Comparison of ENCODE assay signal across 25 mouse cellular contexts in the genomic region with DNA sequence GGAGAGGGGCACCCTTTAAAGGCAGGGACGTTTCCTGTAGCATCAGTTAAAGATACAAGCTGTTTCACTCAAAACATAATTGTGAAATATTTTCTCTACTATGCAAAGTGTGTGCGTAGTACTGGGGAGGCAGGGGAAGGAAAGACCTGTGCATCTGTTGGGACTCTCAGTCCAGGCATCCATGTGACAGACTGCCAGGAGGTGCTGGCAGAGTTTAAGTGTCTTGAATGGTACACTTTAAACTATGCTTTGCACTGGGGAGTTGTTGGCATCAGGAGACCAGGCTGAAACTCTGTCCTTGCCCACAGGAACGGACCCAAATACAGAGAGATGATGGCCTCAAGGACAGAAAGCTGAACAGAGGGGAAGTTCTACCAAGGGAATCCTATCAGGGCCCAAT.
DNase-seq lines count a peak whose midpoint lies in the region; ATAC-seq and TF ChIP-seq lines count a peak whose summit lies in the region.
"Had no signal": no experiment of that assay in that cellular context is flagged by ENCODE, and none has a peak within 500 bp of the region (broad histone marks: within the 10 kb centered on the region; RNA-seq: fewer than 3 reads in every experiment).

No protein-coding gene starts in this region.

- H3K36me3 ChIP-seq in heart, postnatal 0 days (replicated peaks; ENCODE audit: control insufficient read depth, insufficient read depth, low read length): no peaks in the 10 kb centered on the region
- H3K36me3 ChIP-seq in liver, embryonic 12.5 days: peaks cover 3% of the 10 kb centered on the region; the same call in 1 of the 2 replicates
- H3K36me3 ChIP-seq: embryonic facial prominence, embryonic 12.5 days; embryonic facial prominence, embryonic 15.5 days; heart, embryonic 15.5 days; hindbrain, embryonic 13.5 days had no signal

- no peaks in the 10 kb centered on the region for H3K9me3 ChIP-seq in heart, postnatal 0 days (replicated peaks; ENCODE audit: control insufficient read depth, low read length)
- no peaks in the 10 kb centered on the region for H3K9me3 ChIP-seq in liver, embryonic 12.5 days (replicated peaks)
- H3K9me3 ChIP-seq: embryonic facial prominence, embryonic 12.5 days; embryonic facial prominence, embryonic 15.5 days; forebrain, embryonic 12.5 days; heart, embryonic 12.5 days; heart, embryonic 15.5 days; hindbrain, embryonic 10.5 days; hindbrain, embryonic 13.5 days; intestine, embryonic 15.5 days; kidney, embryonic 15.5 days had no signal

- WGBS in heart, postnatal 0 days: 62% methylated on average over 3 of the region's 3 CpGs
- WGBS in liver, embryonic 12.5 days (ENCODE audit: insufficient replicate concordance): 78% methylated on average over 3 of the region's 3 CpGs

- peak overlapping the region; percentile 3; the same call in 1 of the 2 replicates for H3K27ac ChIP-seq in heart, postnatal 0 days (ENCODE audit: low read depth)
- no peak overlapping the region for H3K27ac ChIP-seq in liver, embryonic 12.5 days
- H3K27ac ChIP-seq: embryonic facial prominence, embryonic 12.5 days; embryonic facial prominence, embryonic 15.5 days; forebrain, embryonic 12.5 days; heart, embryonic 15.5 days; hindbrain, embryonic 10.5 days; hindbrain, embryonic 13.5 days; intestine, embryonic 15.5 days; kidney, embryonic 15.5 days had no signal

- ATAC-seq in heart, postnatal 0 days (ENCODE audit: insufficient read depth, low read depth): no peak
- no peak for ATAC-seq in liver, embryonic 12.5 days
- ATAC-seq: CD4-positive, CD25-positive, alpha-beta regulatory T cell, adult 4 months; forebrain, embryonic 16.5 days; hindbrain, embryonic 16.5 days; intestine, embryonic 15.5 days had no signal

- peak; percentile 42 for DNase-seq in cerebellum, adult 9-10 months
- no peak for DNase-seq in cerebellum, adult 8-10 months
- peak; percentile 23 for DNase-seq in gastrocnemius, adult 18-20 months (ENCODE audit: low spot score)
- no peak for DNase-seq in gastrocnemius, postnatal 25 days
- no peak for DNase-seq in heart, postnatal 0 days (ENCODE audit: low spot score)
- no peak for DNase-seq in heart, postnatal 4 days
- DNase-seq: adrenal gland, adult 2 months; adrenal gland, postnatal 14 days; heart, adult 11 months; heart, postnatal 14 days; kidney, adult 11 months; kidney, adult 8-10 months had no signal

- H3K4me3 ChIP-seq in heart, postnatal 0 days (ENCODE audit: low read depth, low read length): no peak overlapping the region
- no peak overlapping the region for H3K4me3 ChIP-seq in liver, embryonic 12.5 days
- H3K4me3 ChIP-seq: embryonic facial prominence, embryonic 12.5 days; embryonic facial prominence, embryonic 15.5 days; forebrain, embryonic 12.5 days; heart, embryonic 12.5 days; heart, embryonic 15.5 days; hindbrain, embryonic 10.5 days; hindbrain, embryonic 13.5 days; intestine, embryonic 15.5 days; kidney, embryonic 15.5 days had no signal

- no peak overlapping the region for H3K9ac ChIP-seq in heart, postnatal 0 days (replicated peaks; ENCODE audit: low read depth, low read length)
- H3K9ac ChIP-seq in liver, embryonic 12.5 days: no peak overlapping the region
- H3K9ac ChIP-seq: embryonic facial prominence, embryonic 12.5 days; embryonic facial prominence, embryonic 15.5 days; forebrain, embryonic 12.5 days; heart, embryonic 12.5 days; heart, embryonic 15.5 days; hindbrain, embryonic 13.5 days; intestine, embryonic 15.5 days; kidney, embryonic 15.5 days had no signal

- H3K27me3 ChIP-seq in heart, postnatal 0 days (ENCODE audit: control insufficient read depth, insufficient read depth, low read length): no peaks in the 10 kb centered on the region
- no peaks in the 10 kb centered on the region for H3K27me3 ChIP-seq in liver, embryonic 12.5 days (replicated peaks)
- H3K27me3 ChIP-seq: embryonic facial prominence, embryonic 12.5 days; embryonic facial prominence, embryonic 15.5 days; forebrain, embryonic 12.5 days; heart, embryonic 12.5 days; heart, embryonic 15.5 days; hindbrain, embryonic 13.5 days; intestine, embryonic 15.5 days; kidney, embryonic 15.5 days had no signal

- TF ChIP-seq CTCF in heart, postnatal 0 days (IDR thresholded peaks at IDR 0.05; ENCODE audit: low read depth): no peak

- no peak for TF ChIP-seq EP300 in heart, postnatal 0 days (IDR thresholded peaks at IDR 0.05; ENCODE audit: low read depth)

- no peak overlapping the region for H3K4me2 ChIP-seq in heart, postnatal 0 days (ENCODE audit: low read depth, low read length)
- no peak overlapping the region for H3K4me2 ChIP-seq in liver, embryonic 12.5 days
- H3K4me2 ChIP-seq: embryonic facial prominence, embryonic 12.5 days; embryonic facial prominence, embryonic 15.5 days; forebrain, embryonic 12.5 days; heart, embryonic 12.5 days; heart, embryonic 15.5 days; hindbrain, embryonic 13.5 days; intestine, embryonic 15.5 days; kidney, embryonic 15.5 days had no signal

- peaks cover 23% of the 10 kb centered on the region for H3K4me1 ChIP-seq in heart, postnatal 0 days (ENCODE audit: control insufficient read depth, insufficient read depth)
- H3K4me1 ChIP-seq in liver, embryonic 12.5 days: peaks cover 5% of the 10 kb centered on the region; the same call in 1 of the 2 replicates
- H3K4me1 ChIP-seq: embryonic facial prominence, embryonic 12.5 days; embryonic facial prominence, embryonic 15.5 days; hindbrain, embryonic 10.5 days; kidney, embryonic 15.5 days had no signal

Comparison
In these comparisons a context has a peak if more than half of its experiments do, and no peak if none do; other contexts are left out.
1. DNase-seq: peak in cerebellum, adult 9-10 months (single experiment) and gastrocnemius, adult 18-20 months (single experiment); none in cerebellum, adult 8-10 months (single experiment), gastrocnemius, postnatal 25 days (single experiment), heart, postnatal 0 days (single experiment) and heart, postnatal 4 days (single experiment).